Mouse (Mus musculus): ENCODE measurements around the gene Gps2. TPM values are rescaled to one million over a fixed set of nuclear protein-coding genes. Genes with fewer than 3 reads are reported as not detected.
"Not testable (repeated sequence)": the region's sequence is repeated elsewhere in the genome, so short reads cannot be mapped to it uniquely, and the experiment has no call there.

Gene Gps2
- polyA plus RNA-seq, 1 experiment from 2014 or later = 85.5 TPM

GRCm38 (mm10) chr11:69910781-69911560 lies 2.7 kb upstream of the Gps2 start:
- Histone ChIP-seq H3K4me3 (no peak overlapping the region), H3K9ac (no peak overlapping the region), H3K9me3 (no peaks in the 10 kb centered on the region), H3K4me1 (peaks cover 27% of the 10 kb centered on the region), H3K27me3 (no peaks in the 10 kb centered on the region), H3K27ac (no peak overlapping the region), H3K36me3 (peaks cover 87% of the 10 kb centered on the region), H3K4me2 (no peak overlapping the region)
- ATAC-seq (ENCODE audit: insufficient number of reproducible peaks, insufficient read depth, low FRiP score, low TSS enrichment, low read depth) = no peak
- WGBS = 90% methylated on average over 17 of the region's 17 CpGs

GRCm38 (mm10) chr11:69911701-69912100 lies 2.0 kb upstream of the Gps2 start:
- no peak overlapping the region for H3K4me3 ChIP-seq
- WGBS = 88% methylated on average over 6 of the region's 6 CpGs

GRCm38 (mm10) chr11:69912716-69913530 lies 765 bp upstream of the Gps2 start:
- 77% methylated on average over 15 of the region's 15 CpGs for WGBS
- peak overlapping the region; percentile 99 for H3K4me2 ChIP-seq
- H3K9me3 ChIP-seq = no peaks in the 10 kb centered on the region
- peak overlapping the region; percentile 94; the same call in 1 of the 2 replicates for H3K27ac ChIP-seq
- H3K9ac ChIP-seq = peak overlapping the region; percentile 91
- peak overlapping the region; percentile 97 for H3K4me3 ChIP-seq
- ATAC-seq (ENCODE audit: insufficient number of reproducible peaks, insufficient read depth, low FRiP score, low TSS enrichment, low read depth) = no peak
- no peaks in the 10 kb centered on the region for H3K27me3 ChIP-seq
- H3K4me1 ChIP-seq = peaks cover 35% of the 10 kb centered on the region
- peaks cover 87% of the 10 kb centered on the region for H3K36me3 ChIP-seq

More at GRCm38 (mm10) chr11:69911701-69912100, 2.0 kb upstream of the Gps2 start:
- Histone ChIP-seq H3K9ac (no peak overlapping the region), H3K9me3 (no peaks in the 10 kb centered on the region), H3K27me3 (no peaks in the 10 kb centered on the region), H3K27ac (no peak overlapping the region), H3K4me2 (no peak overlapping the region), H3K36me3 (peaks cover 87% of the 10 kb centered on the region), H3K4me1 (peaks cover 31% of the 10 kb centered on the region)
- no peak for ATAC-seq (ENCODE audit: insufficient number of reproducible peaks, insufficient read depth, low FRiP score, low TSS enrichment, low read depth)

- no peaks in the 10 kb centered on the region for H3K9me3 ChIP-seq
- peak overlapping the region; percentile 99 for H3K4me2 ChIP-seq
- 3% methylated on average over 17 of the region's 17 CpGs for WGBS
- ATAC-seq (ENCODE audit: insufficient number of reproducible peaks, insufficient read depth, low FRiP score, low TSS enrichment, low read depth) = 0 out of 2 replicates have a peak, but pooled peaks have one; percentile 4
- peak overlapping the region; percentile 94 for H3K27ac ChIP-seq
- peak overlapping the region; percentile 97 for H3K4me3 ChIP-seq
- peaks cover 43% of the 10 kb centered on the region for H3K4me1 ChIP-seq
- peak overlapping the region; percentile 91 for H3K9ac ChIP-seq
- peaks cover 84% of the 10 kb centered on the region for H3K36me3 ChIP-seq
- H3K27me3 ChIP-seq = no peaks in the 10 kb centered on the region
Measured at GRCm38 (mm10) chr11:69914372-69914764, 680 bp downstream of the Gps2 start.

- H3K27me3 ChIP-seq = no peaks in the 10 kb centered on the region
- no peak for ATAC-seq (ENCODE audit: insufficient number of reproducible peaks, insufficient read depth, low FRiP score, low TSS enrichment, low read depth)
- peak overlapping the region; percentile 97 for H3K4me3 ChIP-seq
- no peaks in the 10 kb centered on the region for H3K9me3 ChIP-seq
- WGBS = 33% methylated on average over 9 of the region's 9 CpGs
- H3K9ac ChIP-seq = peak overlapping the region; percentile 91
- H3K27ac ChIP-seq = no peak overlapping the region
- H3K36me3 ChIP-seq = peaks cover 78% of the 10 kb centered on the region
- peak overlapping the region; percentile 99 for H3K4me2 ChIP-seq
- peaks cover 48% of the 10 kb centered on the region for H3K4me1 ChIP-seq
Measured at GRCm38 (mm10) chr11:69914917-69915430, 1.3 kb downstream of the Gps2 start.

- H3K4me2 ChIP-seq = peak overlapping the region; percentile 99
- ATAC-seq (ENCODE audit: insufficient number of reproducible peaks, insufficient read depth, low FRiP score, low TSS enrichment, low read depth) = no peak
- peaks cover 48% of the 10 kb centered on the region for H3K4me1 ChIP-seq
- H3K9me3 ChIP-seq = no peaks in the 10 kb centered on the region
- H3K27me3 ChIP-seq = no peaks in the 10 kb centered on the region
- H3K36me3 ChIP-seq = peaks cover 69% of the 10 kb centered on the region
- 58% methylated on average over 5 of the region's 5 CpGs for WGBS
- H3K27ac ChIP-seq = no peak overlapping the region
- peak overlapping the region; percentile 97 for H3K4me3 ChIP-seq
- peak overlapping the region; percentile 91; the same call in 1 of the 2 replicates for H3K9ac ChIP-seq
Measured at GRCm38 (mm10) chr11:69915667-69916627, 2.3 kb downstream of the Gps2 start.

GRCm38 (mm10) chr11:69916652-69917378 lies 3.1 kb downstream of the Gps2 start:
- H3K9me3 ChIP-seq; ATAC-seq (ENCODE audit: insufficient number of reproducible peaks, insufficient read depth, low FRiP score, low TSS enrichment, low read depth); H3K9ac ChIP-seq; H3K4me3 ChIP-seq; H3K27ac ChIP-seq; H3K4me2 ChIP-seq; H3K27me3 ChIP-seq: not testable (repeated sequence)
- H3K4me1 ChIP-seq = peaks cover 48% of the 10 kb centered on the region
- 57% methylated on average over 7 of the region's 7 CpGs for WGBS
- H3K36me3 ChIP-seq = peaks cover 60% of the 10 kb centered on the region

GRCm38 (mm10) chr11:69917379-69917948 lies 3.8 kb downstream of the Gps2 start:
- H3K27ac ChIP-seq = no peak overlapping the region
- H3K4me2 ChIP-seq = no peak overlapping the region
- no peaks in the 10 kb centered on the region for H3K9me3 ChIP-seq
- peaks cover 53% of the 10 kb centered on the region for H3K36me3 ChIP-seq
- H3K4me1 ChIP-seq = peaks cover 52% of the 10 kb centered on the region
- H3K9ac ChIP-seq = no peak overlapping the region
- WGBS = 82% methylated on average over 8 of the region's 8 CpGs
- H3K27me3 ChIP-seq = no peaks in the 10 kb centered on the region
- H3K4me3 ChIP-seq = no peak overlapping the region
- no peak for ATAC-seq (ENCODE audit: insufficient number of reproducible peaks, insufficient read depth, low FRiP score, low TSS enrichment, low read depth)

- H3K4me2 ChIP-seq = no peak overlapping the region
- H3K27me3 ChIP-seq = no peaks in the 10 kb centered on the region
- 83% methylated on average over 5 of the region's 5 CpGs for WGBS
- H3K4me3 ChIP-seq = no peak overlapping the region
- no peaks in the 10 kb centered on the region for H3K9me3 ChIP-seq
- peaks cover 53% of the 10 kb centered on the region for H3K4me1 ChIP-seq
- no peak overlapping the region for H3K9ac ChIP-seq
- H3K27ac ChIP-seq = no peak overlapping the region
- H3K36me3 ChIP-seq = peaks cover 47% of the 10 kb centered on the region
- no peak for ATAC-seq (ENCODE audit: insufficient number of reproducible peaks, insufficient read depth, low FRiP score, low TSS enrichment, low read depth)
Measured at GRCm38 (mm10) chr11:69918118-69918517, 4.4 kb downstream of the Gps2 start.

- Histone ChIP-seq H3K27me3 (no peaks in the 10 kb centered on the region), H3K36me3 (peaks cover 43% of the 10 kb centered on the region), H3K4me1 (peaks cover 48% of the 10 kb centered on the region), H3K4me3 (peak overlapping the region; percentile 92), H3K9ac (peak overlapping the region; percentile 97), H3K9me3 (no peaks in the 10 kb centered on the region), H3K27ac (peak overlapping the region; percentile 92), H3K4me2 (peak overlapping the region; percentile 68)
- WGBS = 82% methylated on average over 9 of the region's 9 CpGs
- ATAC-seq (ENCODE audit: insufficient number of reproducible peaks, insufficient read depth, low FRiP score, low TSS enrichment, low read depth) = no peak
Measured at GRCm38 (mm10) chr11:69919053-69919452, 5.4 kb downstream of the Gps2 start.
